Mouse (Mus musculus): Measurements from ENCODE around the gene Ten1.

Ten1 gene

GRCm38 (mm10) chr11:116234901-116235300, 36.2 kb downstream of the Ten1 start:
- in situ Hi-C loops (cut with MboI, MseI), result no loop called here

GRCm38 (mm10) chr11:116237742-116238395, 39.2 kb downstream of the Ten1 start, which contains the start of gene Evpl:
Evpl (minus strand) TSS chr11:116238077.
- in situ Hi-C loops (cut with MboI, MseI), result no loop called here

GRCm38 (mm10) chr11:116239797-116240196, 41.1 kb downstream of the Ten1 start:
- in situ Hi-C loops (cut with MboI, MseI), result no loop called here

GRCm38 (mm10) chr11:116241744-116242235, 43.1 kb downstream of the Ten1 start:
- in situ Hi-C loops (cut with MboI, MseI), result no loop called here

GRCm38 (mm10) chr11:116244580-116244979, 45.9 kb downstream of the Ten1 start:
- in situ Hi-C loops (cut with MboI, MseI), result no loop called here

GRCm38 (mm10) chr11:116245616-116246015, 47.0 kb downstream of the Ten1 start:
- in situ Hi-C loops (cut with MboI, MseI), result no loop called here

- in situ Hi-C loops (cut with MboI, MseI), result no loop called here
These were observed 49.0 kb downstream of the Ten1 start for GRCm38 (mm10) chr11:116247502-116248222.

- in situ Hi-C loops (cut with MboI, MseI), result no loop called here
These were observed 52.2 kb downstream of the Ten1 start for GRCm38 (mm10) chr11:116250898-116251297.

GRCm38 (mm10) chr11:116253076-116253600, 54.5 kb downstream of the Ten1 start:
- in situ Hi-C loops (cut with MboI, MseI), result no loop called here

- in situ Hi-C loops (cut with MboI, MseI), result no loop called here
These were observed 56.0 kb downstream of the Ten1 start for GRCm38 (mm10) chr11:116254627-116255026.

- in situ Hi-C loops (cut with MboI, MseI), result no loop called here
These were observed 56.7 kb downstream of the Ten1 start for GRCm38 (mm10) chr11:116255090-116255981.

GRCm38 (mm10) chr11:116255982-116256675, 57.5 kb downstream of the Ten1 start:
- in situ Hi-C loops (cut with MboI, MseI), result no loop called here

- in situ Hi-C loops (cut with MboI, MseI), result no loop called here
These were observed 60.8 kb downstream of the Ten1 start for GRCm38 (mm10) chr11:116259461-116259860.

GRCm38 (mm10) chr11:116260259-116260658, 61.6 kb downstream of the Ten1 start:
- in situ Hi-C loops (cut with MboI, MseI), result no loop called here
